Mouse (Mus musculus) gastrocnemius, postnatal 4 days (tissue): ENCODE measurements around the gene Mall. TPM values are rescaled to one million over a fixed set of nuclear protein-coding genes. Genes with fewer than 3 reads are reported as not detected.

Experiments
- DNase-seq, 2 experiments: peaks; one replicate each; pipeline ENCODE4 v3.0.0; 2021 to 2022; ENCODE audit warnings: low spot score in 2 of 2, mixed read lengths in 2 of 2
- long read RNA-seq, 2 experiments: library from polyadenylated mRNA; stranded (forward); transcript quantifications; one replicate each; pipeline ENCODE4 v2.0.0; 2021
- total RNA-seq, 2 experiments: library from RNA; stranded (reverse); gene quantifications; 2 replicates each; pipeline ENCODE4 v1.2.3; 2021

Gene Mall
- total RNA-seq = 10 to 100 TPM; 10.5 to 11.0 TPM
- long read RNA-seq, experiment 1, transcript Mall-201 (4 exons, 2,006 nt) = major isoform, 5 of 7 reads
- long read RNA-seq, experiment 1, partial matches to known transcripts = 1 of 7 reads
- long read RNA-seq, experiment 1, other reads (novel, unspliced or antisense) = 1 of 7 reads
- long read RNA-seq, experiment 2, partial matches to known transcripts = 0 of 9 reads
- long read RNA-seq, experiment 2, other reads (novel, unspliced or antisense) = 5 of 9 reads

DNA sequence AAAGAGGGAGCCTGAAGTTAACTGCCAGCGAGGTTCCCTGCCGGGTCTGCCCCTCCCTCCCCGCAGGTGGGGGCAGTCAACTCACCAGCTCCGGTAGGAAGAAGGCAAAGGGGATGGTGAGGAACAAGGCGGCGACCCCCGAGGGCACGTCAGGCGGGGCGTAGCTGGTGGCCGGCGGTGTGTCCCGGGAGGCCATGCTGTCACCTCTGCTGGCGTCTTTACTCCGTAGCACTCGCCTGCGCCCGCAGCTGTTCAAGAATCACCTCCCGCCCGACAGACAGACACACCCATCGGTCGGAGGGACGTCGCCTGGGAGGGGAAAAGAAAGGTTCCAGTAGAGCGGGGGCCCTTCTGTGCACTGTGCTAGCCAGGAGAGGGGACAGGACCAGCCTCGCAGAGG, at the start of gene Mall:
Mall (minus strand) TSS at position 262 of the 400 bp plus-strand sequence.
- DNase-seq = no peak

DNA sequence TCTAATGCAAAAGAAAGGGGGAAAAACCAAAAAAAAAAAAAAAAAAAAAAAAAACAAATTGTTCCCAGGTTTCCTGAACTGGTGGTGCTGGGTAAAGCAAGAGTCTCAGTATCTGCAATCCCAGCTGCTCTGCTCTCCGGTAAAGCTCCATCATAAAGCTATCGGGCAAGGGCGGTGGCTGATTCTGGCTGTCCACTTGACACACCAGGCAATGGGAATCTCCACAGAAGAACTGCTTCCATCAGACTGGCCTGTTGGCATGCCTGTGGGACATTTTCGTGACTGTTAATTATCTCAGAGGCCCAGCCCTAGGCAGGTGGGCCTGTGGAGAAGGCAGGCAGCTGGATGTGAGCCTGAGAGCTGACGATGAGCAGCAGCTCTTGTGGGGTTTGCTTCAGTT, 48.7 kb upstream of the Mall start:
- no peak for DNase-seq

DNA sequence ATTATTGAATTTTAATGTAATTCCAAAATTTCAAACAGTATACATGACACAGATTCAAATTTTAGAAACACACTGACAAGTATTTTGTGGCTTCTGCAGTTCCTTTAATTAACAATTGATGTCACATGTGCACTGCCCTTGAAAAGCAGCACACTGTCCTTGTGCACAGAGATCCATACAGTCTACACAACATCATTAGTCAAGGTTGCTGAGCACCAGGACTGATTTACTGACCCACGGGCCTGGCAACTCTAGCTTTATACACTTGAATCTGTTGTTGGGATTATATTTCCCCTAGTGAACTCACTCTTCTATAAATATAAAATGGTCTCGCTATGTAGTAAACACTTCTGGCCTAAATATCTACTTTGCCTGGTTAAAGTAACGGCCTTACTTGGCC, 45.3 kb upstream of the Mall start:
- DNase-seq = no peak

DNA sequence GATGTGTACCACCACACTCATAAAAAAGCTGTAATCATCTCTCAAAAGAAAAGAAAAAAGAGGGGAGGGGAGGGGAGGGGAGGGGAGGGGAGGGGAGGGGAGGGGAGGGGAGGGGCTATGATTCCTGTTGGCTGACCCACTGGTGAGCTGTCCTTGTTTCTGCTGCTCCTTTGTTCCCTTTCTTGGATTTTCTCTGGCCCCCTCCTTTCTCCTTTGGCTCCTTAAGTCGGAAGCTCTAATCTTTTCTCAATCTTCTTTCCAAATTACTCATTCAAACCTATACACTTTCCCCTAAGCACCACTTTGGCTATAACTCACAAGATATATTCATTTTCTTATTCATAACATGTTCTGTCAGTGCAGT, 44.8 kb upstream of the Mall start:
- no peak for DNase-seq

DNA sequence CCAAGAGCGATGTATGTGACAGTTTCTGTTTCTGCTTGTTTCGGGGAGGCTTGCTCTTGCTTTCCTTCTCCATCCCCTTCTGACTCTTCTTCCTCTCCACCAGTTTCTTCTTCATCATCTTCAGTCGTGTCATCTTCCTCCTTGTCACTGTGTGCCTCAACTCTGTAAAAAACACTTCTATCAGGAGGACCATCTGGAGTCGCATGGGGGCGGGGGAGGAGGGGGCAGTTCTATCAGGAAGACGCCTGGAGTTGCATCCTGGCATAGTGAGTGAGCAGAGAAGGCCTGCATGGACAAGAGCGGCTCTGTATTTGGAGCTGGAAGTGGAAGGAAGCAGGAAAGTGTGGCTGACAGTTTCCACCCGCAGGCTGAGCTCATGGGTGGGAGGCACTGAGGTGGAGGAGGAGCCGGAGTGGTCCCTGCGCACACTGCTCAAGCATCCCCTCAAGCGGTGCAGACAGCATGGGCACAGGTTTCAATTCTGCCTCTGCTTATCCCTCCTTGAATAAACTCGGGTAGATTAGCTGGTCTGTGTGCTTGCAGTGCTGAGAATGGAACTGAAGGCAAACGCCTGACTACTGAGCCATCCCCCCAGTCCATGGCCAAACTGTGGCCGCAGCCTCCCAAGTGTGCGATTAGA, 44.3 kb upstream of the Mall start:
- DNase-seq = no peak

DNA sequence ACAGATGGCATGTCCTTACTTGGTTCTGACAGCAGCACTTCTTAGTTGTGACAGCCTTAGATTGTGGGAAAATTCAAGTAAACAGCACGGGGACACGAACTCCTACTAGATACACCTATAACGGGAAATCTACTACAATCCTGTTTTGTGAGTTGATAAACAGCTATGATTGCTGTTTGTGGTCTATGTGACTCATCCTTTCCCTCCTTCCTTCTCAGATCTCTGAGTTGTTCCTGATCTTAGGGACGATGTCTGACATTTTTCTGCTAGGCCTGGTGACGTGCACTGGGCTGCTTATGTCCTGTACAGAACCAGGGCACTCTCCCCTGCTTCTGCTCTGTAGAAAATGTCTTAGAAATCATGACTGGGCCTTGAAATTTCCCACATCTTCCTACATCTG, 31.9 kb upstream of the Mall start:
- DNase-seq = no peak

DNA sequence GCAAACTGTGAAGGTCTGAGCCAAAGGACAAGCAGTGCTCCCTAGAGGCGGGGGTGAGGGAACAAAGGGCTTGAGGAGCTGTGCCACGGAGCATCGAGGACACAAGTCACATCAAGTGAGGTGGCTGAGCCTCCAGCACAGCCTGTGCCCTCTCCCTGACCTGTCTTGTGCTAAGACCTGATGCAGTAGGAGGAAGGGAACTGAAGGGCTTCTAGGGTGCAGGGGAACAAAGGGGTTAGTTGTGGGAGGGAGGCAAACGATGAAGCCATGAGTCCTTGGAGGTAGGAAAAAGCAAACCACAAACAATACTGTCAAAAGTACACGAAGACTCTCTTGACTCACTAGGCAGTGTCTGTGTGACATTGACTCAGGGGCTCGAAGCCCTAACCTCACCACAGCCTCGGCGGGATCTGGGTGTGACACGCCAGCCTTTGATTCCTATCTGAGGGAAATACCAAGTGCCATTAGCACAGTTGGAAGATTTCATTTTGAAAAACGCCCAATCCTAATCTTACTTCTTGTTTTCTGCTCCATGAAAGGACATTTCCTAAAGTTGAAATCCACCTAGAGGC, 30.8 kb upstream of the Mall start:
- no peak for DNase-seq

DNA sequence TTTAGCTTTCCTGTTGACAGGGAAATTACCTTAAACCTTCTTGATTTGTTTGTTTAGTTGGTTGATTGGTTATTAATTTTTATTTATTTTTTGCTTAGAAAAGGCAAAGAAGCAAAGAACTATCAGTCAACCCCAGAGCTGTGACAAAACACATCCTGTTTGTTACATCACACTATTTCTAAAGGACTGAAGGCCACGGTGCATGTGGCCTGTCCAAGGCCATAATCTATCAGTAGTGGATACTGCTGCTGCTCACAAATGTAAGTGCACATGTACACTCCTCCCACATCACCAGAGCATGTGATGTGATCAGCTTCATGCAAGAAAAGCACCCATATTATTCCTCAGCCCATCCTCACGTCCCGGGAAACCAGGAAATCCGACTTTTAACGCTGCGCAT, 30.3 kb upstream of the Mall start:
- DNase-seq = no peak

DNA sequence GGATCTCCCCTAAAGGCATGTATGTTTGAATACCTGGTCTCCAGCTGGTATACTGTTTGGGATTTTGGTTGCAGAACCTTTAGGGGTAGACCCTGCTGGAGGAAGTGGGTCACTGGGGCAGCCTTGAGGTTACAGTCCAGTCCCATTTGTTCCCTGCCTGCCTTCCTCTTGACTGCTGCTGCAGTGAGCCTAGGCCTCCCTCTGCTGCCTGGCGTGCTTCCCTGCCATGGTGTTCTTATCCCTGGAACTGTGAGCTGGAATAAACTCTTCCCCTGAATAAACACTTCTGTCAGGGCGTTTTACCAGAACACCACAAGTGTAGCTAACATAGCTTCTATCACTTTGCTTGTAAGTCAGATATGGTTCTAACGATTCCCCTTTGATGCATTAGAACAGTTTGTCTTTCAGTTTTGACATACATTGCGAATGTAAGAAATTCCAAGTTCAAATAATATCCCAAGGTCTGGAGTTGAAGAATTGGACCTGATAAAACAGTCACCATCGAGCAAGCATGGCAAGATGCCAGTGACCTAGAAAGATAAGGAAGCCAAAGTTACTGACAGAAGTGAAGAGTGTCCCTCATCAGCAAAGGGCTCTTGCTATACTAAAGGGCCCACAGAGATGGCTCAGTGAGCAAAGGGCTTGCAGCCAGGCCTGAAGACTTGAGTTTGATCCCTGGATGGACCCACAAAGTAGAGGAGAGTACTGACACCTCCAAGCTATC, 29.6 kb upstream of the Mall start:
- DNase-seq = no peak

DNA sequence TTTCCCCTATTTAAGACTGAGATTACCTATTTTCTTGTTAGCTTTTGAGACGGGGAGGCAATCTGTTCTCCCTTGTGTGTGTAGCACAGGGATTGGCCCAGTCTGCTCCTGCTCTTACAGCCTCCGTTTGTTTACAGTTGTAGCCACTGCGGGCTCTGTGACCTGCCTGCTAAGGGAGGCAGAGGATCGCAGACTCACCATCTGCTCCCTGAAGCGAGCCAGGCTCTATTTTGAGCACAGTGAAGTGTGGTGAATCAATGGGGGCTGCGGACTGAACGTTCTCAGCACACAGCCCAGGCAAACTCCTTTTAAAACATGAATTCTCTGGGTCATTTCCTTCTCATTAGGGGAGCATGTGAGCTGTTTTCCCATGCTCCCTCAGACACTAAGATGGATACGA, 27.4 kb upstream of the Mall start:
- no peak for DNase-seq

DNA sequence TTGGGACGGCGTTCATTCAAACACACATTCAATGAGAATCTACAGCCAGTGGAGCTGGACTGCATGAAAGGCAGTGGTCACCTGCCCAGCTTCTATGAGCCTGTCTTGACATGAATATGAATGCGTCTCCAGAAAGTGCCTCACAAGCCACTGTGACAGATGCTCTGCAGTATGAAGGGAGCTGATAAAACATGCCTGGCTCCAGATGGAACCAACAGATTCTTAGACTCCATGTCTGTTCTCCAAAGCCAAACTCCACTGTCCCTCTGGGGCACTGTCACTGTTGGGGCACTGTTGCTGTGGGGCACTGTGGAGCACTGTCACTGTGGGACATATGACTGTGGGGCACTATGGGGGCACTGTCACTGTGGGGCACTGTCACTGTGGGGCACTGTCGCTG, 24.4 kb upstream of the Mall start:
- DNase-seq = no peak

DNA sequence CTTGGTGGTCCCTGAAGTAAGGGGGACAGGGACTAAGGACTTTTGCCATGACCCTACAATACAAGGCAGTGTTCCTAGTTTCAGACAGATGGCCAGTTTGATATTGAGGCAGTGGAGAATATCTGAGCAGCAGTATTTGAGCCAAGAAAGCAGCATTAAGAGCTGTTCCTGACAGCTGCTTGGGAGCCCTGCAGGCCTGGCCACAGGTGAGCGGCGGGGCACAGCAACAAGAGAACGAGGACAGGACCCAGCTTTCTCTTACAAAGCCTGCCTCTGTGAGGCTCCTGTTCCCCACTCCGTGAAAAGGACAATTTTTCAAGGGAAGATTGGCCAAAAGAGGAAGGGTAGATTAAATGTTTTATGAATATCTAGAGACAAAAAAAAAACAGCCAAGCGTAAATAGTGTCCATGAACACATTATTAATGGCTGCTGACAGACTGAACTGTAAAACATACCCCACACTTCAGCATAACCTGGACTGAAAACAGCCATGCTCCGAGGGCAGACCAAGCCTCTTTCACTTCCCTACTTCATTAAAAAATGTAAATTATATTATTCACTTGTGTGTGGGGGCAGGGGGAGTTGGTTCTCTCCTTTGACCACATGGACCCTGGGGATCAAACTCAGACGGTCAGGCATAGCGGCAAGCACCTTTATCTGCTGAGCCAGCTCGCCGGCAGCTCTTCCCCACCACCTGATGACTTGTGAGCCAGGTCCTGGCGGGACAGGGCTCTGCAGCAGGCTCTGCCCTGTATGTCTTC, 22.3 kb upstream of the Mall start:
- DNase-seq = no peak

DNA sequence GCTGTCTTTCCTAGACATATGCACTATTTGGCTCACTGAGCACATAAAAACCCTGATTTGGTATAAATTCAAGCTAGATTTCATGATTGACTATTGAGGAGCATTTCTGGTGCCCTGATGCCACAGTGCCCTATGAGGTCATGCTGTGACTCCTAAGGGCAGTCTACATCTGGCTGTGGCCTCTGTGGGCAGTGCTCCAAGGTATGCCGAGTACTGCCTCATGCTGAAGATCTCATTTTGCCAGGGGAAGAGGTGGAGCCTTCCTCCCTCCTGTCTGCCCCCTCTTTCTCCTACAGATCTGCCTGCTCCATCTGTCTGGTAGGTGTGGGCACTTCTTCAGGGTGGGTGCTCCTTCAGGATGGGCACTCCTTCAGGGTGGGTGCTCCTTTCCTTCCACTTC, 19.6 kb upstream of the Mall start:
- DNase-seq = no peak

DNA sequence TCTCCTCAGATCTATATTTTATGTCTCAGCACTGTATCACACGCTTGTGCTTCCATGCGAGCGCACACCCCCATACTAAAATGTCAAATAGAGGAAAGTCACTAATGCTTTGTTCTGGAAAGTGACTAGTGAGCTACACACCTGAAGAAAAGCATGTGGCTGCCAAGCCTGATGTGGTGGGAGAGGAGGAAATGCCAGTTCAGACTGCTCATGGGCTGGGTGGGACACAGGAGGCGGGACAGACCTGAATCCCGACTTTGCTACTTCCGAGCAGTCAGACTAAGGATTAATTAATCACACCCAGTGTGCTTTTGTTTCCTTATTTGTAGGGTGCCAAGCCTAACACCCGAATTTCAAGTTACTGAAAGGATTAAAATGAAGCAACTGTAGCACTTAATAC, 18.6 kb upstream of the Mall start:
- no peak for DNase-seq

DNA sequence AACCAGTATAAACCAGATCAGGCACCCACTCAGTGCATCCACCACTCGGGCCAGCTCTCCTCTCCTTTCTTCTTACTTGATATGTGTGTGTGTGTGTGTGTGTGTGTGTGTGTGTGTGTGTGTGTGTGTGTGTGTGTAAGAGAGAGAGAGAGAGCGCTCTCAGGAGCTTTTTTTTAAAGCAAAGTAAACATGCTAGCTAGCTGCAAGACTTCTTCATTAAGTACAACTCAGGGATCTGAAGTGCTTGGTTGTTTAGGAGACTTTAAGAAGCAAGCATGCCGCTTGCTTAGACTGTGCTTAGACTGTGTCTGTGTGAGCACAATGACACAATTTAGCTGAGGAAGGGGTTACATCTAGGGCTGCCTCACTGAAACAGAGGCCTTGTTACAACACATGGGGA, 12.9 kb upstream of the Mall start:
- no peak for DNase-seq

DNA sequence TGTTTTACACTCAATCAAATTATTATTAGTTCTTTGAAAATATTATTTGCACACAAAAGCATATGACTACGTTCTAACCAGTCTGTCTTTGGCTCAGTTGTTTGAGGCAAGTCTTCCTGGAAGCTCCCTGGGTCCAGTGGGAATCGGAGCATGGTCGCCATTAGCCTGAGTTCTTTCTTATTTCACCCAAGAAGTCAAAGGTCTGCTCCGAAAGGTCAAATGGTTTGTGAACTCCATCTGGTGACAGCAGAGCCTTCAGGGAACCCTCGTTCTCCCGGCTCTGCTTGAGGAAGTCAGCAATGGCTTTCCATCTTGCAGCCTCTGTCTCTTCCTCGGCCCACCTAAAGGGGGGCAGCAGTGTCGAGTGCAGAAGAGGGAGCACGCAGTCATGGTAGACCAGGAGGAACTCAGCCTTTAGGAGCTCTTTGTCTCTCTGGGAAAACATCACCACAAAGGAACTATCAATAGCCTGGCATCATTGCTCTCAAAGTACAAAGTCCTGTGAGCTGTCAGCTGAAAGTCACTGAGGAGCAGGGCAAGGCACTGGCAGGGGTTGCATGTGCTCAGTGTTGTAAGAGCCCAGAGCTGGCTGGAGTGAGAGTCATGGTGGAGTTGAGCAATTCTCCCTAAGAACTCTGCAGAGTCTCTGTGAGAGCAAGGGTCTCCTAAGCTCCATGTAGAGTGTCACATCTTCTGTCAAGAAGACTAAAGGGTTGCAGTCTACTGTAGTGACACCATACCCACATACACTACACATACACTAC, 11.2 kb upstream of the Mall start:
- DNase-seq = no peak

DNA sequence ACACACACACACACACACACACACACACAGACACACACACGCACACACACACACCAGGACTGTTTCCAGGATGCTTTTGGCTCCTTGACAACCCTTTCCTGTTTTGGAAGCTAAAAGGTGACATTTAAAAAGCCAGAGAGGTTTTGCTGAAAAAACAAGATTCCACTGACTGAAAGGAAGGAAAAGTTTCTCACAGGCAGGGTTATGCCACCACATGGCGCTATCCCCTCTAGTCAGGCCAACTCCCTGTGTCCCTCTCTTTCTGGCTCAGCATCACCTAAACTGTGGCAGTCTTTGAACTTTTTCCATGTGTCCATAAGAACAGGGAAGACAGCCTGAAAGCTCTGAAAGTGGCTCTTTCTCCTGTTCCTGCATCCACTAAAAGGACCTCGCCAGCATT, 8.2 kb upstream of the Mall start:
- no peak for DNase-seq

DNA sequence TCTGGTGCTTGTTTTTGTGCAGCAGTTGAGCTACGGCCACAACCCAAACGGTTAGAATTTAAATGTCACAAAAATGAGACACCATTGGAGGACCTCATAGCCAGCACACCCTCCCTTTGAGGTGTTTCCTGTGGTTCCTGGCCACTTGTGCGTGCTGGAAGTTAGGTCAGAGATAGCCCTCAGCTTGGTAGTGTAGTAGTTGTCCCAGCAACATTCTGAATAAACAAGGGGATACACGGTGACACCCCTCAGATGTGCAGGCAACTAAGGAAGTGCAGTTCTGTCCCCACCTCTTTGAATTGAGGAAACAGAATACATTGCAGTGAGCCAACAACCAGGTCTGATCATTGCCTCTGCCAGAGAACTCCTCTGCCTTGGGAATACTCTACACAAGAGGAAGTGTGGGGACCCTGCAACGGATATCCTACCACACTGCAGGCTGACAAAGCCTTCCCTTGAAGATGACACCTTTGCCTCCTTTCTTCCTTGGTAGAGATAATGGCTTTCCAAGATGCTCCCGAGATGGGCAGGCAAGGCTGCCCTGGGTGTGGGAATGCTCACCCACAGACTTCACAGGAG, 7.0 kb upstream of the Mall start:
- DNase-seq = no peak

DNA sequence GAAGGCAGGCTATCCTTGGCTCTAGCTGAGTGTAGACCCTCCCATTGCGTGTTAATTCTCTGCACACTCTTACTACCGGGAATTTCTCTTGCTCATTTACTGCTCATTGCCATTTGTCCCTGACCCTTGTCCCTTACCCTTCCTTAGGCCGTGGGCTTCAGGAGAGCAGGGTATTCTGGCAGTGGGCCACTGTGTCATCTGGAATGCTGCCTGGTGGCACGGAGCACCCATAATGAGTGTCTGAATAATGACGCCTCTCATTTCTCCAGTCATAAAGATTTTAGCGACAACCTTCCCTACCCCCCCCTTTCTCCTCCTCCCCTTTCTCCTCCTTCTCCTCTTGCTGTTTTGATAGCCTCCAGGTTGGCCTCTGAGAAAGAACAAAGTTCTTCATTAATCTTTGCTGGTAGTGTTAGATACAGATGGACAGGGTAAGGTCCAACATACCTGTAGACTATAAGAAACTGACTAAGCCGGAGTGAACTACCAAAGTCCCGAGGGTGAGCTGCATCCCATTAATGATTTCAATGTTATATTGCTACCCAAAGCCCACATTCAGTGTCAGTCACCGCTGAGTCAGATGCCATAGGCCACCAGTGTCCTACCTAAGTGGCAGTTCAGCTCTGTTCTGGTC, 5.9 kb upstream of the Mall start:
- no peak for DNase-seq

DNA sequence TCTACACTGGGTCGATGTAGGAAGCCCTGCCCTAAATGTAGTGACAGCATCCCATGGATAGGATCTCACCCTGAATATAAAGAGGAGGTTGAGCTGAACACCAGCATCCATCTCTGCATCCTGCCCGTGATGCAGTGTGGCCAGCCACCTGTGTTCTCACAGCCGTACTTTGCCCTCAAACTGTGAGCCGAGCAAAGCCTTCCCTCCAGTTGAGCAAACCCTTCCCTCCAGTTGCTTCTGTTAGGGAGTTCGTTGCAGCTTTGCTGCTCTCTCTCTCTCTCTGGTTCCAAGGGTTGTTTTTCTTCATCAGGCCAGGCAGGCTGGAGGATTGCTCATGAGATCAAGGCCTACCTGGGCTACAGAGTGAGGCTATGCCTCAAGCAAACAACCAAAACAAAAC, 5.2 kb upstream of the Mall start:
- DNase-seq = no peak
